Mouse (Mus musculus): ENCODE measurements around the gene Rab1a.
"Not testable (repeated sequence)": the region's sequence is repeated elsewhere in the genome, so short reads cannot be mapped to it uniquely, and the experiment has no call there.

The Rab1a gene

GRCm38 (mm10) chr11:20217227-20217626 is 16.0 kb downstream of the Rab1a start:
- DNase-seq (ENCODE audit: low spot score in 2 of 2): no peak

GRCm38 (mm10) chr11:20221671-20222070 is 20.4 kb downstream of the Rab1a start:
- not testable (repeated sequence) for DNase-seq (ENCODE audit: low spot score in 2 of 2)

GRCm38 (mm10) chr11:20224196-20224595 is 23.0 kb downstream of the Rab1a start:
- DNase-seq (ENCODE audit: low spot score in 2 of 2): no peak

DNA sequence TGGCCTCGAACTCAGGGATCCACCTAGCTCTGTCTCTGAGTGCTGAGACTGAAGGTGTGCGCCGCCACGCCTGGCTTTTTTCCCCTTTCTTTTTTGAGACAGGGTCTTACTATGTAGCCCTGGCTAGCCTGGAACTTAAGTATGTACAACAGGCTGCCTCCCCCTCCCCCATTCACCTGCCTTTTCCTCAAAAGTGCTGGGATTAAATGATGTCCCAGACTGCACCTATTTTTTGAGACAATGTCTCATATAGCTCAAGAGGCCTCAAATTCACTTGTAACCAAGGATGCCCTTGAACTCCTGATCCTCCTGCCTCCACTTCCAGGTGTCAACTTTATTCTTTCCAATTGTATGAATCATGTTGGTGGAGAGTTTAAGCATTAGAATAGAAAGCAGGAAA is 24.7 kb downstream of the Rab1a start:
- no peak for DNase-seq (ENCODE audit: low spot score in 2 of 2)

GRCm38 (mm10) chr11:20228666-20229065 is 27.4 kb downstream of the Rab1a start:
- DNase-seq (ENCODE audit: low spot score in 2 of 2): no peak

- no peak for DNase-seq (ENCODE audit: low spot score in 2 of 2)
Measured at GRCm38 (mm10) chr11:20229311-20229710, 28.1 kb downstream of the Rab1a start.

DNA sequence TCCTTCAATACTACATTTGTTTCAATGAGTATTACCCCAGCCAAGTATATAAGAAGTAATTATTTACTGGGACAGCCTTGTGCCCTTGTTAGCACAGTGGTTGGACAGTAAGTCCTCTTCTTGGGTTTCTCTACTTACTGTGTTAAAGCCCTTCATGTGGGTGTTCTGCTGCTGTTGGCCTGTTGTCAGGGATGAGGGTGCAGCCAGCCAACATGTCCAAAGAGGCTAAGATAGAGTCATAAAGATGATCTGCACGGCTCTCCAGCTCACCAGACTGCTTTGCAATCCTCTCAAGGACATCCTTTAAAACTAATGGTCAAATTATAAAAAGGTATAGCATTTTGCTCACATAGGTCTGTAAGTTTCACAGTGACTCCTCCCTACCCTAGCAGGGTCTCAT is 29.1 kb downstream of the Rab1a start:
- DNase-seq (ENCODE audit: low spot score in 2 of 2): no peak

DNA sequence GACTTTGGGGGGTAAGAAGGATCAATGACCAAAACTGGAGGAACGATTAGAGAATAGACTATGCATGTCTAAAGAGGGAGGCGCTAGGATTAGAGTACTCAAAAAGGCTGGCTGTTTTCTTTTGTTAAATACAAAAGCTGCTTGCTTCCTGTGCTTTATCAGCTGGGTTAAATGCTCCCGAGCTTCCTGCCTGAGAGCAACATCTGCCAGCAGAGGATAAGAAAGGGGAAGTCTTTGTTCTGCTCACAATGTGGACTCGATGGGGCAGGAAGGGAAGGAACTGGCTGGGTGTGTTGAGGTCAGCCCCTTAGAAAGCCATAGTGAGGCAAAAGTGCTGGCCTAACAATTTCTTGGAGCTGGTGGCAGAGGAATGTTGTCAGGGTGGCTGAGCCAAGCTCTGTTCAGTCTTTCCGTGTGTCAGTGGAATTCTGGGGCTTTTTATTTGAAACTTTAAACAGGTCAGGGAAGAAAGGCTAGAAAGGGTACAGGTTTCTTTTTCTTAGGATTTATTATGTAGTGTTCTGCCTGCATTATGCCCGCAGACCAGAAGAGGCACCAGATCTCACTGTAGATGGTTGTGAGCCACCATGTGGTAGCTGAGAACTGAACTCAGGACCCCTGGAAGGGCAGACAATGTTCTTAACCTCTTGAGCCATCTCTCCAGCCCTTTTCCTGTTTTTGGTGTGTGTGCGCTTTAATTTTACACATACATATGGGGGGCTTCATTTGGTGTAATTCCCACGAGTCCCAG is 30.1 kb downstream of the Rab1a start:
- no peak for DNase-seq (ENCODE audit: low spot score in 2 of 2)

DNA sequence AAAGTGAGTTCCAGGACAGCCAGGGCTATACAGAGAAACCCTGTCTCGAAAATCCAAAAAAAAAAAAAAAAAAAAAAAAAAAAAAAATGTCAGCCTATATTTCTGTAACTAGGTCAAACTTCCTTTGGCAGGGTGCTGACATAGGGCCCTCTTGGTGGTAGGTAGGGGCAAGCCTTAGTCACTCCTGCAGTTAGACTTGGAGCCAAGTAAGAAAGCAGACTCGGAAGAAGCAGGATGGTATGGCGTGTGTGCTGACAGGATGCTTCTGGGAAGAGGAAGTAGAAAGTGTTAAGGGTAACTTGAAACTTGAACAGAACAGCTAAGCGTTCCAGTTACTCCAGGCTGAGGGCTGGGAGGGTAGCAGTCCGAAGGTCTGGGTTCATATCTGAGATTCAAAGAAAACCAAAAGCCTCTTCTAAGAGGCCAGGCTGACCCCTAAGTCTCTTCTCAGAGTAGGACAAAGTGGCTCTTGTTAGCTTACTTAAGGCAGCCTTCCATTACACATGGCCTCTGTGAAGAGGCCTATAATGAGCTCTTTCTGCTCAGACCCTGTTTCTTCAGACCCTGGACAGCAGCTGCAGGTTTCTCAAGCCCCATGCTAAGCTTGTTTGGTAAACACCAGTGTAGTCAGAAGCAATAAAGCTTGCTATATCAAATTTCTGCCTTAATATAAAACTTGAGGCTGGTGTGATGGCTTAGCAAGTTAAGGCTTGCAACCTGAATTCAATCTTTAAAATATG is 31.0 kb downstream of the Rab1a start:
- DNase-seq (ENCODE audit: low spot score in 2 of 2): no peak

DNA sequence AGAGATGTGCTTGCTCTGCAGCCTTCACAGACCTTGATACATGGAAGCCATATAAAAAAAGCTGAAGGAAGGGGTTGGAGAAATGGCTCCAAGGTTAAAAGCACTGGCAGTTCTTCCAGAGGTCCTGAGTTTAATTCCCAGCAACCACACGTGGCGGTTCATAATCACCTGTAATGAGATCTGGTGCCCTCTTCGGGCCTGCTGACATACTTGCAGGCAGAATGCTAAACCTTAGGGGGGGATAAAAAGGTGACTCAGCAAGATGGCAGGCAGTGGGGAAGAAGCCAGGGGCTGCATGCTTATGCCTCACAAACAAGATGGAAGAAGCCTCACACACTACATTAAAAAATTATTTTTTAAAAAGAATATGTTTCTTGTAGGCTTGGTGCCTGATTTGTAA is 33.0 kb downstream of the Rab1a start:
- DNase-seq (ENCODE audit: low spot score in 2 of 2): no peak

DNA sequence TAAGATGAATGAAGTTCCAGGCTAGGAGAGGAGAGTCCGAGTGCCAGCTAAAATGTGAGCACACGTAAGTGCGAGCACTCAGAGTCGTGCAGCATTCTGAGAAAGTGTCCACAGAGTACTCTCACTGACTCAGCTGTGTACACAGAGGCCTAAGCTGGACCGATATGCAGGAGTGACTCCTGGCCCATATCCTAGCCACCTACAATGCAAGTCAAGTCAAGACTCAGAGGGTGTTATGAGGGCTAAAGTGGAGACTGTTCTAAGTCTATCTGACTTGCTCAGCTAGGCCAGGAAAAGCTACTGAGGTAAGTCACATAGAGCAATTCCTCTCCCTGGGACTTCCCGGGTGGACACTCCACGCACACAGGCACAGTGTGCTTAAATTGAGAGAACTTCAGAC is 35.8 kb downstream of the Rab1a start:
- DNase-seq (ENCODE audit: low spot score in 2 of 2): no peak

GRCm38 (mm10) chr11:20237976-20238375 is 36.7 kb downstream of the Rab1a start:
- no peak for DNase-seq (ENCODE audit: low spot score in 2 of 2)

- DNase-seq (ENCODE audit: low spot score in 2 of 2): no peak
Measured at GRCm38 (mm10) chr11:20239279-20239861, 38.1 kb downstream of the Rab1a start.

- DNase-seq (ENCODE audit: low spot score in 2 of 2): no peak
Measured at GRCm38 (mm10) chr11:20240331-20240730, 39.1 kb downstream of the Rab1a start.

GRCm38 (mm10) chr11:20241311-20241710 is 40.1 kb downstream of the Rab1a start:
- no peak for DNase-seq (ENCODE audit: low spot score in 2 of 2)

DNA sequence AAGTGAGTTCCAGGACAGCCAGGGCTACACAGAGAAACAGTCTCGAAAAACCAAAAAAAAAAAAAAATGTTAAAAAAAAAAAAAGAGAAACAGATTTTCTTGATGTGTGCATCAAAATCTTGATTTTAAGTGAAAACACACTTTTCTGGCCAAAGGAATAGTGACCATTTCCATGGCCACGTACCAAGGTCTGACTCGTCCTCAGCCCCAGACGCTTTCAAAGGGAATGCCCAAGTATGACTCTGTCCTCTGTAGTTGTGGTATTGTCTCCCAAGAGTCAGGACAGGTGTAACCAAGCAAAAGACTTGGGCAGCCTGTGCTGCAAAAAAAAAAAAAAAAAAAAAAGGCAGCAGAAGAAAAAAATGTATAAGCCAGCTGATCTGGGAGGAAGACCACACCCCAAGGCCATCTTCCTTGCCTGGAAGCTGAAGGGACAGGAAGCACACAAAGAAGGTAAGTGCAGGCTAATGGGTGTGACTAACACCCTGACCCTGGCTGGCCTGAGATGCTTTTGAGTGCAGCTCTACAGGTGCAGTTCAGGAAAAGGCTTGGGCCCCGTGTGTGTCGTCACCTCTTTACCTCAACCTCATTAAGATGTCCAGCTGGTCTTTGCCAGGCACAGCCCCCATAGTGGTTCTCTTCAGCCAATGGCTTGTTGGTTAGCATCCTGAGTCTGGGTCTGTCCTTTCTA is 41.3 kb downstream of the Rab1a start:
- no peak for DNase-seq (ENCODE audit: low spot score in 2 of 2)

- DNase-seq (ENCODE audit: low spot score in 2 of 2): no peak
Measured at GRCm38 (mm10) chr11:20243214-20243913, 42.1 kb downstream of the Rab1a start.

GRCm38 (mm10) chr11:20244336-20245290 is 43.4 kb downstream of the Rab1a start:
- DNase-seq (ENCODE audit: low spot score in 2 of 2): no peak

GRCm38 (mm10) chr11:20245316-20245715 is 44.1 kb downstream of the Rab1a start:
- no peak for DNase-seq (ENCODE audit: low spot score in 2 of 2)

DNA sequence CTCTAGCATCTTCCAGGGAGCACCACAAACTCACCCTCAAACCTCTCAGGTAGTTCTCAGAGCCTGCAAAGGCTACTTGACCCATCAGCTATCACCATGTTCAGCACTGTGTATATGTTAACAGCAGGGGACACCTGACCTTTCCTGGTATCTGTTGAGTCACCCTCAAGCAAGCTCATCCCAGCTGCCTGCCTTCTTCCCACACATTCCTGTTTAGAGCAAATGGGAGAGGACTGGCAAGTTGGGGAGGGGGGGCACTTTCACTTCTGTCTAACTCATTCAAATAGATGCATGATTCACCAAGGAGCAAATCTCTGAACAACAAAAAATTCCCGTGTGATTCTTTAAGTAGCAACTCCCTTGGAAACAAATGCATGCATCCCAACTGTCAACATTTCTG is 45.4 kb downstream of the Rab1a start:
- no peak for DNase-seq (ENCODE audit: low spot score in 2 of 2)

Measured in right cerebral cortex, postnatal 36 days (tissue).